Mouse (Mus musculus): Measurements from ENCODE around the gene E330034G19Rik. TPM values are rescaled to one million over a fixed set of nuclear protein-coding genes. Genes with fewer than 3 reads are reported as not detected.

E330034G19Rik gene
- total RNA-seq (2014; rRNA removed) = not detected in 2 replicates
- polyA plus RNA-seq (2015; fragmentation: Nextera tagmentation; extraction: Ambion mirVana) = 0.21 TPM in 2 replicates

GRCm38 (mm10) chr14:24292914-24293313 is at the start of gene E330034G19Rik:
Gene E330034G19Rik (plus strand): TSS chr14:24293214.
- H3K27ac ChIP-seq = no peak within 1 kb of the TSS
- H3K4me3 ChIP-seq (ENCODE audit: low read length) = no peak within 1 kb of the TSS
- DNase-seq (ENCODE audit: low spot score) = no peak
- 52% methylated on average over 3 of the region's 3 CpGs for WGBS
- no peaks in the 10 kb centered on the region for H3K4me1 ChIP-seq (ENCODE audit: insufficient read depth, low read length)
- H3K27me3 ChIP-seq (ENCODE audit: insufficient read depth, low read length) = no peaks in the 10 kb centered on the region
- no peak within 1 kb of the TSS for H3K4me2 ChIP-seq (ENCODE audit: low read depth, low read length)
- no peaks in the 10 kb centered on the region for H3K9me3 ChIP-seq (ENCODE audit: low read length)
- no peak within 1 kb of the TSS for H3K9ac ChIP-seq (replicated peaks; ENCODE audit: low read length)
- H3K36me3 ChIP-seq (ENCODE audit: insufficient read depth, low read length) = no peaks in the 10 kb centered on the region
- no peak for TF ChIP-seq CTCF (IDR thresholded peaks at IDR 0.05; ENCODE audit: low read depth)
- no peak for ATAC-seq

GRCm38 (mm10) chr14:24244330-24245176 is 48.5 kb upstream of the E330034G19Rik start:
- H3K4me1 ChIP-seq (ENCODE audit: insufficient read depth, low read length) = peaks cover 14% of the 10 kb centered on the region; the same call in 1 of the 2 replicates
- no peaks in the 10 kb centered on the region for H3K9me3 ChIP-seq (ENCODE audit: low read length)
- no peaks in the 10 kb centered on the region for H3K36me3 ChIP-seq (ENCODE audit: insufficient read depth, low read length)
- DNase-seq (ENCODE audit: low spot score) (peak; percentile 49), ATAC-seq (peak; percentile 72)
- peak overlapping the region; percentile 87 for H3K4me2 ChIP-seq (ENCODE audit: low read depth, low read length)
- TF ChIP-seq CTCF (IDR thresholded peaks at IDR 0.05; ENCODE audit: low read depth) = no peak; the same call in 1 of the 2 replicates
- WGBS = under 1% methylated on average over 39 of the region's 40 CpGs
- H3K9ac ChIP-seq (replicated peaks; ENCODE audit: low read length) = peak overlapping the region; percentile 95
- no peaks in the 10 kb centered on the region for H3K27me3 ChIP-seq (ENCODE audit: insufficient read depth, low read length)
- peak overlapping the region; percentile 96 for H3K27ac ChIP-seq
- peak overlapping the region; percentile 86 for H3K4me3 ChIP-seq (ENCODE audit: low read length)

- no peak for TF ChIP-seq CTCF (IDR thresholded peaks at IDR 0.05; ENCODE audit: low read depth)
- H3K27ac ChIP-seq = peak within 1 kb of the TSS; percentile 96
- peak within 1 kb of the TSS; percentile 86 for H3K4me3 ChIP-seq (ENCODE audit: low read length)
- H3K36me3 ChIP-seq (ENCODE audit: insufficient read depth, low read length) = no peaks in the 10 kb centered on the region
- no peaks in the 10 kb centered on the region for H3K27me3 ChIP-seq (ENCODE audit: insufficient read depth, low read length)
- peak within 1 kb of the TSS; percentile 87 for H3K4me2 ChIP-seq (ENCODE audit: low read depth, low read length)
- DNase-seq (ENCODE audit: low spot score) (peak; percentile 66), ATAC-seq (peak; percentile 86)
- H3K4me1 ChIP-seq (ENCODE audit: insufficient read depth, low read length) = peaks cover 14% of the 10 kb centered on the region; the same call in 1 of the 2 replicates
- WGBS = under 1% methylated on average over 70 of the region's 98 CpGs
- no peaks in the 10 kb centered on the region for H3K9me3 ChIP-seq (ENCODE audit: low read length)
- H3K9ac ChIP-seq (replicated peaks; ENCODE audit: low read length) = peak within 1 kb of the TSS; percentile 95
Measured at GRCm38 (mm10) chr14:24245177-24246081, 47.6 kb upstream of the E330034G19Rik start, which contains the start of gene Dlg5. Gene Dlg5 (minus strand): TSS chr14:24245920.

GRCm38 (mm10) chr14:24249926-24250325 is 43.1 kb upstream of the E330034G19Rik start:
- H3K9me3 ChIP-seq (ENCODE audit: low read length) = no peaks in the 10 kb centered on the region
- H3K27me3 ChIP-seq (ENCODE audit: insufficient read depth, low read length) = no peaks in the 10 kb centered on the region
- no peaks in the 10 kb centered on the region for H3K36me3 ChIP-seq (ENCODE audit: insufficient read depth, low read length)
- ATAC-seq (no peak), DNase-seq (ENCODE audit: low spot score) (no peak)
- WGBS = 61% methylated on average over 2 of the region's 2 CpGs
- no peak for TF ChIP-seq CTCF (IDR thresholded peaks at IDR 0.05; ENCODE audit: low read depth)
- H3K27ac ChIP-seq = no peak overlapping the region
- no peak overlapping the region for H3K4me3 ChIP-seq (ENCODE audit: low read length)
- H3K4me1 ChIP-seq (ENCODE audit: insufficient read depth, low read length) = peaks cover 7% of the 10 kb centered on the region; the same call in 1 of the 2 replicates
- no peak overlapping the region for H3K9ac ChIP-seq (replicated peaks; ENCODE audit: low read length)
- H3K4me2 ChIP-seq (ENCODE audit: low read depth, low read length) = no peak overlapping the region

GRCm38 (mm10) chr14:24251326-24251725 is 41.7 kb upstream of the E330034G19Rik start:
- H3K4me1 ChIP-seq (ENCODE audit: insufficient read depth, low read length) = peaks cover 4% of the 10 kb centered on the region; the same call in 1 of the 2 replicates
- no peaks in the 10 kb centered on the region for H3K27me3 ChIP-seq (ENCODE audit: insufficient read depth, low read length)
- H3K4me2 ChIP-seq (ENCODE audit: low read depth, low read length) = no peak overlapping the region
- no peaks in the 10 kb centered on the region for H3K9me3 ChIP-seq (ENCODE audit: low read length)
- no peak for TF ChIP-seq CTCF (IDR thresholded peaks at IDR 0.05; ENCODE audit: low read depth)
- ATAC-seq (no peak), DNase-seq (ENCODE audit: low spot score) (no peak)
- no peak overlapping the region for H3K9ac ChIP-seq (replicated peaks; ENCODE audit: low read length)
- no peak overlapping the region for H3K27ac ChIP-seq
- H3K4me3 ChIP-seq (ENCODE audit: low read length) = no peak overlapping the region
- WGBS = 86% methylated on average over 1 of the region's 1 CpGs
- no peaks in the 10 kb centered on the region for H3K36me3 ChIP-seq (ENCODE audit: insufficient read depth, low read length)

- no peaks in the 10 kb centered on the region for H3K27me3 ChIP-seq (ENCODE audit: insufficient read depth, low read length)
- H3K36me3 ChIP-seq (ENCODE audit: insufficient read depth, low read length) = no peaks in the 10 kb centered on the region
- 13% methylated on average over 8 of the region's 8 CpGs for WGBS
- no peak overlapping the region for H3K4me3 ChIP-seq (ENCODE audit: low read length)
- H3K4me2 ChIP-seq (ENCODE audit: low read depth, low read length) = no peak overlapping the region
- DNase-seq (ENCODE audit: low spot score) = peak; percentile 62
- H3K9me3 ChIP-seq (ENCODE audit: low read length) = no peaks in the 10 kb centered on the region
- TF ChIP-seq CTCF (IDR thresholded peaks at IDR 0.05; ENCODE audit: low read depth) = no peak
- peak; percentile 91 for ATAC-seq
- peak overlapping the region; percentile 52; the same call in 1 of the 2 replicates for H3K27ac ChIP-seq
- H3K4me1 ChIP-seq (ENCODE audit: insufficient read depth, low read length) = peaks cover 4% of the 10 kb centered on the region; the same call in 1 of the 2 replicates
- H3K9ac ChIP-seq (replicated peaks; ENCODE audit: low read length) = no peak overlapping the region
Measured at GRCm38 (mm10) chr14:24253611-24254202, 39.3 kb upstream of the E330034G19Rik start.
